Mouse (Mus musculus): ENCODE results near the gene Cic.

- TF ChIP-seq EP300 (IDR thresholded peaks at IDR 0.05; ENCODE audit: insufficient read depth, low read depth, low read length) (no peak), CTCF (IDR thresholded peaks at IDR 0.05; ENCODE audit: low read depth, low read length) (no peak), POLR2A (IDR thresholded peaks at IDR 0.05; ENCODE audit: insufficient read depth, low read length) (no peak)
Observed at GRCm38 (mm10) chr7:25220457-25221101, 46.9 kb upstream of the Cic start, which contains the start of gene Dedd2.
